Mouse (Mus musculus) stomach, postnatal 0 days (tissue): ENCODE measurements around the gene Snrpe.

Experiments
- CTCF ChIP-seq: IDR thresholded peaks from 2 replicates; pipeline ENCODE4 v1.5.1; 2016; ENCODE audit warnings: antibody characterized with exemption, low read depth, mild to moderate bottlenecking, moderate library complexity
- EP300 ChIP-seq: optimal IDR thresholded peaks from 2 replicates; pipeline ENCODE3; 2016; ENCODE audit warnings: antibody characterized with exemption

GRCm38 (mm10) chr1:133650288-133651055, 40.4 kb upstream of the Snrpe start:
- no peak for TF ChIP-seq CTCF
- no peak for TF ChIP-seq EP300
